Mouse (Mus musculus): ENCODE data around the gene Hepacam.
A peak's percentile ranks its signal among the peaks of the same experiment; 100 is the strongest.

Hepacam gene

GRCm38 (mm10) chr9:37384284-37385182 is 17.4 kb downstream of the Hepacam start:
- peak; percentile 74 for DNase-seq (ENCODE audit: low read depth, low spot score)

GRCm38 (mm10) chr9:37390891-37391290 is 23.7 kb downstream of the Hepacam start:
- peak; percentile 44 for DNase-seq (ENCODE audit: low read depth, low spot score)

DNA sequence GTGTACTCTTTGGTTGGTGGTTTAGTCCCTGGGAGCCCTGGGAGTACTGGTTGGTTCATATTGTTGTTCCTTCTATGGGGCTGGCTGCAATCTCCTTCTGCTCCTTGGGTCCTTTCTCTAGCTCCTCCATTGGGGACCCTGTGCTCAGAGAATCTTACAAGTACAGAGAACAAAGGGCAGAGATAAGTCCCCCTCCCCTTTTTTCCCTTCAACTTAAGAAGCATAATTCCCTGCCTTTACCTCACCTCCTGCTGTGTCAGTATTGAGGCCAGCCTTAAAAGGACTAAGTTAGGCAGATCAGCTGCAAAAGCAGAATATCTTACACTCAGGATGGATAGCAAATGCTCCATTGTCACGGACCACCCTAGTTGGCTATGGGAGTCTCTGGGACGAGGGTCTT is 24.9 kb downstream of the Hepacam start:
- no peak for DNase-seq (ENCODE audit: low read depth, low spot score)

- DNase-seq (ENCODE audit: low read depth, low spot score): no peak
Measured at GRCm38 (mm10) chr9:37393482-37394131, 26.5 kb downstream of the Hepacam start.

- DNase-seq (ENCODE audit: low read depth, low spot score): no peak
Measured at GRCm38 (mm10) chr9:37400585-37400984, 33.4 kb downstream of the Hepacam start.

DNA sequence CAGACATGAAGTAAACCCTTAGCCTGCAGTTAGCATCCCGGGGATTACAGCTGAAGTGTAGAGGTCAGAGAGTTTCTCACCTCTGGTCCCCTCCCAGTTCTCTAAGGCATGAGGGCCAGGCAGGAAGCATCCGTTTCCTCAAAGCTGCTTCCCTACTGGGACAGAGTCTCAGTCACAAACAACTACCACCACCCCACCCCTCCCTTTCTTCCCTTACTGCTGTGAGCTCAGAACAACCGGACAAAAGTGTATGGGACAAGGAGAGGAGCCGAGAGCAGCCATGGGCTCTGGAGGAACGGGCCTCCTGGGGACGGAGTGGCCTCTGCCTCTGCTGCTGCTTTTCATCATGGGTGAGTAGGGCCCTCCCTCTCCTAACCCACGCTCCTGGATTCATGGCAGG is 34.7 kb downstream of the Hepacam start, which contains the start of gene Robo4:
Gene Robo4 (plus strand): TSS at position 96 of the 400 bp plus-strand sequence.
- DNase-seq (ENCODE audit: low read depth, low spot score): peak; percentile 75

DNA sequence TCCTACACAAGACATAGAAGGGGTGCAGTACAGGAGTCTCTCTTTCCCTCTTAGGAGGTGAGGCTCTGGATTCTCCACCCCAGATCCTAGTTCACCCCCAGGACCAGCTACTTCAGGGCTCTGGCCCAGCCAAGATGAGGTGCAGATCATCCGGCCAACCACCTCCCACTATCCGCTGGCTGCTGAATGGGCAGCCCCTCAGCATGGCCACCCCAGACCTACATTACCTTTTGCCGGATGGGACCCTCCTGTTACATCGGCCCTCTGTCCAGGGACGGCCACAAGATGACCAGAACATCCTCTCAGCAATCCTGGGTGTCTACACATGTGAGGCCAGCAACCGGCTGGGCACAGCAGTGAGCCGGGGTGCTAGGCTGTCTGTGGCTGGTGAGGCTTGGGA is 35.4 kb downstream of the Hepacam start:
- DNase-seq (ENCODE audit: low read depth, low spot score): no peak

DNA sequence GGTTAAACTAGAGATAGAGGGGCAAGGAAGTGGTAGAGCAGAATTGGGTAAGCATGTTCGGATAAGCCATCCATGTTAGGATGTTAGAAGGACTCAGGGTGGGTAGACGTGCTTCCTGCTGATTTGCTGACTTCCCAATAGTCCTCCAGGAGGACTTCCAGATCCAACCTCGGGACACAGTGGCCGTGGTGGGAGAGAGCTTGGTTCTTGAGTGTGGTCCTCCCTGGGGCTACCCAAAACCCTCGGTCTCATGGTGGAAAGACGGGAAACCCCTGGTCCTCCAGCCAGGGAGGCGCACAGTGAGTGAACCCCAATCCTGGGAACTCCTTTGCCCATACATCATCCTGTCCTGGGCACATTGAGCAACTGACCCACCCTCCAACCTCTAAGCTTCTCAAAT is 35.9 kb downstream of the Hepacam start:
- no peak for DNase-seq (ENCODE audit: low read depth, low spot score)

DNA sequence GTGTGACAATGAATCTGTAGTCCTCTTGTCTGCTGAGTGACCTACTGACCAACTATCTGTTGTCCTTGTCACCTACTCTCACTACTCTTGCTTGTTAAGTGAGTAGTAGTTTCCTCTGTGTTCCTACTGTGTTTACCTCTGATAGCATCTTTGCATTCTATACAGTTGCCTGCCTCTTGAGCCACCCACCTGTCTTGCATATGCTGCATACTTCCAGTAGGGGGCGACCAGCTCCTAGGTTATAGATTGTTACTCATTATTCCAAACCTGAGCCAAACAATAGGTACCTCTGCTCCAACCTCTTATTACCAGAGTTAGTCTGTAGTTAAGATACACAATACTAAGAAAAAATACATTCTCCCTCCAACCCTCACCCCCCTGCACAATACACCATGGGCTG is 39.2 kb downstream of the Hepacam start:
- peak; percentile 70 for DNase-seq (ENCODE audit: low read depth, low spot score)

GRCm38 (mm10) chr9:37407850-37408502 is 40.8 kb downstream of the Hepacam start:
- DNase-seq (ENCODE audit: low read depth, low spot score): peak; percentile 56

- DNase-seq (ENCODE audit: low read depth, low spot score): no peak
Measured at GRCm38 (mm10) chr9:37409698-37410445, 42.7 kb downstream of the Hepacam start.

DNA sequence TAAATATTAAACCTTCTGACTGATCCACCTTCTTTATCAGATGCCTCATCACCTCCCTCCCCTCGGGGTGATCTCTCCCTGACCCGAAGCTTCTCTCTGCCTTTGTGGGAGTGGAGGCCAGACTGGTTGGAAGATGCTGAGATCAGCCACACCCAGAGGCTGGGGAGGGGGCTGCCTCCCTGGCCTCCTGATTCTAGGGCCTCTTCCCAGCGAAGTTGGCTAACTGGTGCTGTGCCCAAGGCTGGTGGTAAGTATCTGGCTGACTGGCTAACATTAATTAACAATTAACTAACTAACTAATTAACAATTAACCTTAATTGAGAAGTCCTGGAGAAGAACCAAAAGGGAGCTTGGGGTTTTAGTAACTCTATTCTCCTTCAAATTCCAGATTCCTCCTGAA is 45.8 kb downstream of the Hepacam start:
- DNase-seq (ENCODE audit: low read depth, low spot score): no peak

GRCm38 (mm10) chr9:37414666-37415065 is 47.5 kb downstream of the Hepacam start:
- DNase-seq (ENCODE audit: low read depth, low spot score): no peak

DNA sequence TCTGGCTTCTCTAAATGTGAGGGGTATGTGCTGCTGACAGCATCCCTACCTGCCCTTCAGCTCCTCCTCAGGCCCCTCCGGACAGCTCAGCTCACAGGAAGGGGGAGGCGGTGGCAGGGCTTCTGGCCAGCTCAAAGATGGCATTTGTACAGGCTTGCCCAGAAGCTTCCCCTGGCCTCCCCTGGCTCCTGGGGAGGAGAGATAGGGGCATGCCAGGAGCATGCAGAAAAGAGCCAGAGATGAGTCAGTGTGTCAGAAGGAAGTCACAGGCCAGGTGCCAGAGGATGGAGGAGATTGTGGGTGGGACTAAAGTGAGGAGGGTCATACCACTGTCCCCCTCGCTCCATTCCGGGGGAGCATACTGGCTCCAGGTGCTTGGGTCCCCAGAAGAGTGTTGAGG is 51.6 kb downstream of the Hepacam start:
- DNase-seq (ENCODE audit: low read depth, low spot score): no peak

GRCm38 (mm10) chr9:37420676-37421075 is 53.5 kb downstream of the Hepacam start:
- DNase-seq (ENCODE audit: low read depth, low spot score): peak; percentile 98

GRCm38 (mm10) chr9:37421239-37421638 is 54.1 kb downstream of the Hepacam start:
- peak; percentile 40 for DNase-seq (ENCODE audit: low read depth, low spot score)

- DNase-seq (ENCODE audit: low read depth, low spot score): peak; percentile 18
Measured at GRCm38 (mm10) chr9:37429326-37429725, 62.2 kb downstream of the Hepacam start.

DNA sequence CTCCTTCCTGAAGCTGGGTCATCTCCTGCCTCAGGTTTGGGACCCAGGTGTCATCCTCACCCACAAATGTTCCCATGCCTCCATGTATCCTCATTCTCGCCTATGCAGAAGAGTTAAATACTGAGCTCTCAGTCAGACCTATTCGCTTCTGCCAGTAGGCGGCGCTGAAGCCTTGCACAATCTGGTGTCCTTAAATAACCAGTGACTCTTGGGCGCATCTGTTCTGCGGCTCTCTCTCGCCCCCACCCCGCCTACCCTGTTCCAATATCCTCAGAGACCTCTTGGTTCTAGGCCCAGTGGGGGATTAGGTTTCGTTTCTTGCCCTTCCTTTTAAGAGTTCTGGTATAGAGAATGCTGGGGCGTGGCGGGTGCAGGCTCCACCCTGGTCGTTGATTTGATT is 63.4 kb downstream of the Hepacam start:
- peak; percentile 93 for DNase-seq (ENCODE audit: low read depth, low spot score)

GRCm38 (mm10) chr9:37432026-37432666 is 65.0 kb downstream of the Hepacam start:
- DNase-seq (ENCODE audit: low read depth, low spot score): peak; percentile 52

DNA sequence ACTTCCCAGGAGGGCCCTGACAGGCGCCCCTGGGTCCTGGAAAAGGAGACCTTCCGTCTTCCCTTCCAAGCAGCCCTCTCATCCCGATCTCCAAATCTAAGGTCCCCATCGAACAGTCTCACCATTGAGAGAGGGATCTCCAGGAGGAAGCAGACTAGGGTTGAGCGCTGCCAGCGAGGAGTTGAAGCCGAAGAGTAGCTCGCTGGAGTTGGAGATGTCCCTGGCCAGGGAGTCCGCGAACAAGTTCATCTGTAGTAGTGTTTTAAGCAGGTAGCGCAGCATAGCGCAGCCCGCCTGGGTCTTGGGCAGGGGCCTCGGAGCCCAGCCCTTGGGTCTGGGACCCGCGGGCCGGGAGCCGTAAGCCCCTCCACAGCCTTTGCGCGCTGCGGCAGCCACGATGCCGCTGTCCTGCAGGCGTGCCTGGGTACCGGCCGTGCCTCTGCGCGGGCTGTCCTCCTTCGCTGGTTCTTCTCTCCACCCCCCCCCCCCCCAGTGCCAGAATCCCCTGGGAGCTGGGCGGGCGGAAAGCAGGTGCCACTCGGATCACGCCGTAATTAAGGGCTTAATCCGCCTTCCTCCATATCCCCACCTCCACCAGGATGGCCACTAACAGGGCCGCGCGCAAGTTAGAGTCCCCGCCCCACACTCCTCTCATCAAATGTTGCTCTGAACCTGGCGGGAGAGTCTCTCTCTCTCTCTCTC is 65.7 kb downstream of the Hepacam start, which contains the start of gene Robo3:
Gene Robo3 (minus strand): TSS at position 527 of the 702 bp plus-strand sequence.
- peak; percentile 34 for DNase-seq (ENCODE audit: low read depth, low spot score)
